Mouse (Mus musculus): ENCODE data around the gene Phf5a. TPM values are rescaled to one million over a fixed set of nuclear protein-coding genes. Genes with fewer than 3 reads are reported as not detected.

Phf5a gene
- polyA plus RNA-seq, 1 experiment from 2014 or later: 103 TPM

DNA sequence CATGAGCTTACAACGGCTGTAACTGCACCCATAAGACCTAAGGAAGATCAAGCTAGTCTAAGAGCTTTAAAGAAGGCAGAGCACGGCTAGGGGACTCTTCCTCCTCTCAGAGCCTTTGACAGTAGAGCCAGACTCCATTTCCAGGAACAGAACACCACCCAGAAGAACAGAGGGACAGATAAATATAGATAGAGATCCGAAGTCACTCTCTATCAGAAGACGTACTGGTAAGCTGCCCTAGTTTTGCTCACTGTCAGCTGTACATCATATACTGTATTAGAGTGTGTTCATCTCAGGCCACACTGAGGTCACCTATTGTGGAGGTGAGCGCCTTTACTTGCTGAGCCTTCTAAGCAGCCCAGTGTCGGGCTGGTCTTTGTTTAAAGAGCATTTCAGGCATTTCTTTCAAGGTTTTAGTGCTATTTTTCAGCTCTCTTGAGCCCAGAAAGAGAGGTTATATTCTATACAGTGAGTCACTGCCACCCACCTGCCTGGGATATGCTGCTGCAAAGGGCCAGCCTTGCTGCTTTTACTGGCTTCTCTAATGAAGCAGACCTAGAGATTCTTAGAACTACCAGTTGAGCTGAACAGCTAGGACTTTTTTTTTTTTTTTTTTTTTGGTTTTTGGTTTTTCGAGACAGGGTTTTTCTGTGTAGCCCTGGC lies 19.6 kb upstream of the Phf5a start:
- no peak overlapping the region for H3K27ac ChIP-seq (ENCODE audit: low read length)

DNA sequence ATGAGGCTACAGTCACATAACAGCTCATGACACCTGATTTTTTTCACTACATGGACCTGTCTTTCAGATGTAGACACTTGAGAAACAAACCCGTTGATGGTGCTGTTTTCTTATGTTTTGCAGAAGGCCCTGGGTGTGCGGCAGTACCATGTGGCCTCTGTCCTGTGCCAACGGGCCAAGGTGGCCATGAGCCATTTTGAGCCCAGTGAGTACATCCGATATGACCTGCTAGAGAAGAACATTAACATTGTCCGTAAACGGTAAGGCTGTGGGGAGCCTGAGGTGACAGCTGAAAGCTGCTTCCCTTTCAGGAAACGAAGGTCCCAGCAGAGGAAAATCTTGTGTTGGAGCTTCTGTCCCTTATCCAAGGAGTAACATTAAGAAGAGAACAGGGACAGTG lies 17.5 kb upstream of the Phf5a start:
- H3K4me1 ChIP-seq (ENCODE audit: control insufficient read depth, insufficient read depth, low read length): peaks cover 11% of the 10 kb centered on the region
- H3K9me3 ChIP-seq (replicated peaks; ENCODE audit: control insufficient read depth, low read length): no peaks in the 10 kb centered on the region
- no peak overlapping the region for H3K4me3 ChIP-seq (ENCODE audit: low read length)
- 84% methylated on average over 7 of the region's 7 CpGs for WGBS
- H3K27ac ChIP-seq (ENCODE audit: low read length): no peak overlapping the region
- peaks cover 43% of the 10 kb centered on the region for H3K36me3 ChIP-seq (ENCODE audit: control insufficient read depth, insufficient read depth)
- no peaks in the 10 kb centered on the region for H3K27me3 ChIP-seq (ENCODE audit: control insufficient read depth, insufficient read depth, low read length)
- H3K4me2 ChIP-seq (ENCODE audit: low read depth, low read length): no peak overlapping the region
- H3K9ac ChIP-seq (ENCODE audit: low read length): no peak overlapping the region
- no peak for ATAC-seq (replicated peaks; ENCODE audit: extremely low read depth, insufficient read depth, low FRiP score)

More for the DNA sequence above, 19.6 kb upstream of the Phf5a start:
- no peak overlapping the region for H3K4me3 ChIP-seq (ENCODE audit: low read length)
- no peak overlapping the region for H3K9ac ChIP-seq (ENCODE audit: low read length)
- peaks cover 54% of the 10 kb centered on the region for H3K36me3 ChIP-seq (ENCODE audit: control insufficient read depth, insufficient read depth)
- H3K27me3 ChIP-seq (ENCODE audit: control insufficient read depth, insufficient read depth, low read length): no peaks in the 10 kb centered on the region
- WGBS: 81% methylated on average over 7 of the region's 7 CpGs
- no peak for ATAC-seq (replicated peaks; ENCODE audit: extremely low read depth, insufficient read depth, low FRiP score)
- no peak overlapping the region for H3K4me2 ChIP-seq (ENCODE audit: low read depth, low read length)
- peaks cover 7% of the 10 kb centered on the region; the same call in 1 of the 2 replicates for H3K4me1 ChIP-seq (ENCODE audit: control insufficient read depth, insufficient read depth, low read length)
- no peaks in the 10 kb centered on the region for H3K9me3 ChIP-seq (replicated peaks; ENCODE audit: control insufficient read depth, low read length)

DNA sequence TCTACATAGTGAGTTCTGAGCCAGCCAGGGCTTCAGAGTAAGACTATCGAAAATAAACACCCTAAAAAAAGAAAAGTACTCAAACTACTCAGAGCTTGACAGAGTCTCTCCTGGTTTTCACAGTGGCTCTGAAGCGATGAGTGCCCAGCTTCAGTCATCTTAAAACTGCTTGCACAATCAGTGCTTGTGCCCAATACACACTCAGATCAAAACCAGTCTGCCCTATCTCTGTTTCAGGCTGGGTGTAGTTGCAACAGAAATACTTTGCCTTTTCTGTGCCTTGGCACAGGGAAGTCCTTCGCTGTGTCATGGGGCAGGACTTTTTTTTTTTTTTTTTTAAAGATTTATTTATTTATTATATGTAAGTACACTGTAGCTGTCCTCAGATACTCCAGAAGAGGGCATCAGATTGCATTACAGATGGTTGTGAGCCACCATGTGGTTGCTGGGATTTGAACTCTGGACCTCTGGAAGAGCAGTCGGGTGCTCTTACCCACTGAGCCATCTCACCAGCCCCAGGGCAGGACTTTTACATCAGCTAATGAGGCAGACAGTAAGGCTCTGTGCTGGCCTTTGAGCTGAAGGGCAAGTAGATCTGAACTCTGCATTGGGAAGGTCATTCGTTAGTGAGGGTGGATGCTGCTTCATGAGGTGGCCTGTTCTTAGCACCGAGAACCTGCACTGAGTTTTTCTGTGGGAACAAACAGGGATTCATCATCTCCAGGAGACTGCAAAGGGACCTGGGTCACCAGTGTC lies 15.3 kb upstream of the Phf5a start:
- 76% methylated on average over 6 of the region's 6 CpGs for WGBS
- peak overlapping the region; percentile 29; the same call in 1 of the 2 replicates for H3K27ac ChIP-seq (ENCODE audit: low read length)
- no peaks in the 10 kb centered on the region for H3K9me3 ChIP-seq (replicated peaks; ENCODE audit: control insufficient read depth, low read length)
- H3K36me3 ChIP-seq (ENCODE audit: control insufficient read depth, insufficient read depth): peaks cover 29% of the 10 kb centered on the region
- no peak for ATAC-seq (replicated peaks; ENCODE audit: extremely low read depth, insufficient read depth, low FRiP score)
- no peak overlapping the region for H3K4me3 ChIP-seq (ENCODE audit: low read length)
- H3K4me1 ChIP-seq (ENCODE audit: control insufficient read depth, insufficient read depth, low read length): peaks cover 12% of the 10 kb centered on the region
- no peak overlapping the region for H3K9ac ChIP-seq (ENCODE audit: low read length)
- no peaks in the 10 kb centered on the region for H3K27me3 ChIP-seq (ENCODE audit: control insufficient read depth, insufficient read depth, low read length)
- H3K4me2 ChIP-seq (ENCODE audit: low read depth, low read length): no peak overlapping the region

- H3K27me3 ChIP-seq (ENCODE audit: control insufficient read depth, insufficient read depth, low read length): no peaks in the 10 kb centered on the region
- no peak overlapping the region for H3K4me3 ChIP-seq (ENCODE audit: low read length)
- no peak overlapping the region for H3K4me2 ChIP-seq (ENCODE audit: low read depth, low read length)
- no peak overlapping the region for H3K27ac ChIP-seq (ENCODE audit: low read length)
- H3K4me1 ChIP-seq (ENCODE audit: control insufficient read depth, insufficient read depth, low read length): peaks cover 19% of the 10 kb centered on the region
- H3K36me3 ChIP-seq (ENCODE audit: control insufficient read depth, insufficient read depth): peaks cover 18% of the 10 kb centered on the region
- no peak overlapping the region for H3K9ac ChIP-seq (ENCODE audit: low read length)
- no peak for ATAC-seq (replicated peaks; ENCODE audit: extremely low read depth, insufficient read depth, low FRiP score)
- H3K9me3 ChIP-seq (replicated peaks; ENCODE audit: control insufficient read depth, low read length): no peaks in the 10 kb centered on the region
- WGBS: 87% methylated on average over 3 of the region's 3 CpGs
Observed at GRCm38 (mm10) chr15:81885418-81885934, 13.8 kb upstream of the Phf5a start.

DNA sequence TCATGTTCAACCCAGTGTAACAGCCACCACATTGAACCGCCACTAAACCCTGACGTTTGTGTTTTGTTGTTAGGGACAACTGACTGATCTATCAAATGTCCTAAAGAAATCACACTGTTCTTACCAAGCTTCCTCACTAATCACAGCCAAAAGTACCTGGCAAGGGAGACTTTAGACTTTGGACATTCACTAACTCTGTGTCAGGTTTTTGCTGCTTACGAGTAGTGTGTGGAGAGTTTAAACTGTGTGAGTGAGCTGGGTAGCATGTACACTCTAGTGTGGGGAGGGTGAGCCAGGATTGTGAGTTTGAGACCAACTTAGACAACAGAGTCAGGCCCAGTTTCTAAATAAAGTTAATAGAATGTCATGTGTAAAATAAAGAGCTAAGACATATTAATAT lies 10.6 kb upstream of the Phf5a start:
- Histone ChIP-seq H3K4me1 (ENCODE audit: control insufficient read depth, insufficient read depth, low read length) (peaks cover 39% of the 10 kb centered on the region), H3K27ac (ENCODE audit: low read length) (no peak overlapping the region)
- WGBS: 83% methylated on average over 3 of the region's 3 CpGs

GRCm38 (mm10) chr15:81879531-81880401 lies 8.1 kb upstream of the Phf5a start:
- peak overlapping the region; percentile 82 for H3K27ac ChIP-seq (ENCODE audit: low read length)
- peak overlapping the region; percentile 49 for H3K9ac ChIP-seq (ENCODE audit: low read length)
- peak; percentile 62 for ATAC-seq (replicated peaks; ENCODE audit: extremely low read depth, insufficient read depth, low FRiP score)
- no peaks in the 10 kb centered on the region for H3K9me3 ChIP-seq (replicated peaks; ENCODE audit: control insufficient read depth, low read length)
- peak overlapping the region; percentile 34 for H3K4me2 ChIP-seq (ENCODE audit: low read depth, low read length)
- H3K4me1 ChIP-seq (ENCODE audit: control insufficient read depth, insufficient read depth, low read length): peaks cover 39% of the 10 kb centered on the region
- WGBS: 31% methylated on average over 5 of the region's 5 CpGs
- H3K36me3 ChIP-seq (ENCODE audit: control insufficient read depth, insufficient read depth): no peaks in the 10 kb centered on the region
- H3K27me3 ChIP-seq (ENCODE audit: control insufficient read depth, insufficient read depth, low read length): no peaks in the 10 kb centered on the region
- H3K4me3 ChIP-seq (ENCODE audit: low read length): no peak overlapping the region; the same call in 1 of the 2 replicates

More for the DNA sequence above, 10.6 kb upstream of the Phf5a start:
- H3K4me2 ChIP-seq (ENCODE audit: low read depth, low read length): no peak overlapping the region
- H3K9me3 ChIP-seq (replicated peaks; ENCODE audit: control insufficient read depth, low read length): no peaks in the 10 kb centered on the region
- H3K4me3 ChIP-seq (ENCODE audit: low read length): no peak overlapping the region
- H3K9ac ChIP-seq (ENCODE audit: low read length): no peak overlapping the region
- no peaks in the 10 kb centered on the region for H3K27me3 ChIP-seq (ENCODE audit: control insufficient read depth, insufficient read depth, low read length)
- ATAC-seq (replicated peaks; ENCODE audit: extremely low read depth, insufficient read depth, low FRiP score): no peak
- H3K36me3 ChIP-seq (ENCODE audit: control insufficient read depth, insufficient read depth): no peaks in the 10 kb centered on the region

DNA sequence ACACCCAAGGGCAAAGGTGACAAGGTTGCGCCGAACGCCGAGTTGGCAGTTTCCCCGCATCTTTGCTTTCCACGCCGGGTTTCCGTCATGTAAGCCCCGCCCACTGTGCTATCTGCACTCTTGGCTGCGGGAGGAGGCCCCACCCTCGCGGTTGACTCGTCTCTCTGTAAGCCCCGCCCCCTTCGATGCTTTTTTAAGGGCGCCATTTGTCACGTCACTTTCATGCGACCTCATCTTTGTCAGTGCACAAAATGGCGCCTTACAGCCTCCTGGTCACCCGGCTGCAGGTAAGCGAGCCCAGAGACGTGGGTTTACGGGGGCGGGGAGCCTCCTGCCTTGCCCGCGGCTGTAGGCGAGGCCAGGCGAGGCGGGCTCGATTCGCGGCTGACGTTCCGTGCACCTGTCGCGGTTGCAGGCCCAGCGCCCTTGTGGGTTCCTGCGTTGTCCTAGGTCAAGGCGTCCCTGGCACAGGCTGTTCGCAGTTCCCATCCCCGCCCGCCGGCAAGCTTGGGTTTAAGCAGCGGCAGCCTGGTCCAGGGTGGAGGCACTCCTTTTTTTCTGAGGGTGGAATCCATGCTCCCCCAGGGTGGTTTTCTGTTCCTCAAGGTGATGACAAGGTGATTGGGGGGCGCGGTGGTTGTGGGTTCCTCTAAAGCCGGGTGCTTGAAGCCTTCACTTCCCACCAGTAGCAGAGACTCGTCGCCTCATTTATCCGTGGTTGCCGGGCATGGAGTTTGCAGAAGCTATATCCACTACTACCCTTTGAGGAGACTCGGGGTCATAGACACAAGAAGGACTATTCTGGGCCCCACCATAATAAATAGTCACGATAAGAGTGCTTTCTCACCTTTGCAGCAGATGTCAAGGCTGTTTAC lies 788 bp upstream of the Phf5a start, which contains the start of gene Aco2:
TSS of gene Aco2 (plus strand) at position 48 of the 875 bp plus-strand sequence.
- Histone ChIP-seq H3K27me3 (ENCODE audit: control insufficient read depth, insufficient read depth, low read length) (no peaks in the 10 kb centered on the region), H3K9me3 (replicated peaks; ENCODE audit: control insufficient read depth, low read length) (no peaks in the 10 kb centered on the region), H3K4me3 (ENCODE audit: low read length) (peak within 1 kb of the TSS; percentile 99), H3K9ac (ENCODE audit: low read length) (peak within 1 kb of the TSS; percentile 99), H3K27ac (ENCODE audit: low read length) (peak within 1 kb of the TSS; percentile 99), H3K36me3 (ENCODE audit: control insufficient read depth, insufficient read depth) (peaks cover 25% of the 10 kb centered on the region), H3K4me2 (ENCODE audit: low read depth, low read length) (peak within 1 kb of the TSS; percentile 96), H3K4me1 (ENCODE audit: control insufficient read depth, insufficient read depth, low read length) (peaks cover 22% of the 10 kb centered on the region)
- ATAC-seq (replicated peaks; ENCODE audit: extremely low read depth, insufficient read depth, low FRiP score): peak; percentile 90
- WGBS: under 1% methylated on average over 53 of the region's 53 CpGs

DNA sequence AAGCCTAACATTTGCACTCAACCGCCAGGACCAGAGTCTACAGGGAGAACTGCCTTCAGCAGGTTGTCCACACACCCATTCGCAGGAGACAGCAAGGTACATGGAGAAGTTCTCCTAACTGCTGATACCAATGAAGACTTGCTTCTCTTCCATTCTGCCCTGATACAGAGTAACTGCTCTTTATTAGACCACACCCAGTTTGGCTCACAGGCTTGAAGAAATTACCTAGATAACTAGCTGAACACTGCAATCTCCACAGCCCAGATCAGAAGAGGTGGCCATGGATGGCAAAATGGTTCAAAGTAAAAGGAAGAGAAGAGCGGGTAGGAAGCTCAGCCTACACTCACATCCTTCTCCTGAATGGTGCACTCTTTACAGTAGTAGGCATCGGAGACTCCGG lies 1.7 kb downstream of the Phf5a start:
- 95% methylated on average over 5 of the region's 5 CpGs for WGBS
- H3K4me3 ChIP-seq (ENCODE audit: low read length): no peak overlapping the region
- H3K27ac ChIP-seq (ENCODE audit: low read length): no peak overlapping the region
- no peak for ATAC-seq (replicated peaks; ENCODE audit: extremely low read depth, insufficient read depth, low FRiP score)
- no peak overlapping the region for H3K9ac ChIP-seq (ENCODE audit: low read length)
- H3K27me3 ChIP-seq (ENCODE audit: control insufficient read depth, insufficient read depth, low read length): no peaks in the 10 kb centered on the region
- no peaks in the 10 kb centered on the region for H3K9me3 ChIP-seq (replicated peaks; ENCODE audit: control insufficient read depth, low read length)
- peaks cover 17% of the 10 kb centered on the region for H3K4me1 ChIP-seq (ENCODE audit: control insufficient read depth, insufficient read depth, low read length)
- no peak overlapping the region for H3K4me2 ChIP-seq (ENCODE audit: low read depth, low read length)
- peaks cover 40% of the 10 kb centered on the region for H3K36me3 ChIP-seq (ENCODE audit: control insufficient read depth, insufficient read depth)

Data from heart, embryonic 16.5 days (tissue).